Mouse (Mus musculus) lung, postnatal 0 days (tissue): ENCODE data around the gene Mapk10.

Experiments
- CTCF ChIP-seq: IDR thresholded peaks from 2 replicates; pipeline ENCODE4 v1.5.1; 2016; ENCODE audit warnings: antibody characterized with exemption, mild to moderate bottlenecking
- EP300 ChIP-seq: IDR thresholded peaks from 2 replicates; pipeline ENCODE4 v1.6.1; 2016; ENCODE audit warnings: antibody characterized with exemption, mild to moderate bottlenecking, control low read depth

GRCm38 (mm10) chr5:103210018-103210417, 1.1 kb downstream of the Mapk10 start:
- TF ChIP-seq CTCF (no peak), EP300 (no peak)
